Mouse (Mus musculus) kidney, adult 2 months (tissue): Measurements from ENCODE around the gene Tor1b.

Experiments
- CTCF ChIP-seq: fragments of 200-500 bp; conservative IDR thresholded peaks from 2 replicates; pipeline ENCODE4 v1.5.1; 2011; ENCODE audit warnings: low read depth, mild to moderate bottlenecking, control low read depth, low read length, moderate library complexity, mixed read lengths; ENCODE audit not compliant: insufficient read depth, insufficient read length
- POLR2A ChIP-seq: fragments of 200-500 bp; IDR thresholded peaks from one replicate; pipeline ENCODE4 v1.6.1; 2011; ENCODE audit warnings: low read depth, low read length, control low read depth

GRCm38 (mm10) chr2:30906641-30907040 lies 46.1 kb upstream of the Tor1b start:
- TF ChIP-seq POLR2A = no peak
- no peak for TF ChIP-seq CTCF
